Mouse (Mus musculus) cortical plate, adult 2 months (tissue): ENCODE data around the gene Slc13a3.

Source experiments
- CTCF ChIP-seq: fragments of 200-500 bp; IDR thresholded peaks from 2 replicates; pipeline ENCODE4 v1.5.1; 2011; ENCODE audit warnings: mild to moderate bottlenecking, control low read depth, low read length; ENCODE audit not compliant: insufficient read depth; ENCODE audit errors: extremely low read depth
- POLR2A ChIP-seq: fragments of 200-500 bp; IDR thresholded peaks from 2 replicates; pipeline ENCODE4 v1.6.1; 2011; ENCODE audit warnings: mild to moderate bottlenecking, low read length, control low read depth; ENCODE audit not compliant: insufficient read depth; ENCODE audit errors: extremely low read depth

GRCm38 (mm10) chr2:165376001-165376400 is 97.0 kb downstream of the Slc13a3 start:
- no peak for TF ChIP-seq POLR2A
- TF ChIP-seq CTCF: no peak
